Mouse (Mus musculus) cerebellum, adult 2 months (tissue): ENCODE data around the gene Smyd3.

Experiments
- CTCF ChIP-seq: fragments of 200-500 bp; IDR thresholded peaks from 2 replicates; pipeline ENCODE4 v1.5.1; 2011; ENCODE audit warnings: low read depth, mild to moderate bottlenecking, control low read depth, low read length, moderate library complexity, borderline replicate concordance; ENCODE audit not compliant: insufficient read depth
- POLR2A ChIP-seq: fragments of 200-500 bp; IDR thresholded peaks from 2 replicates; pipeline ENCODE4 v1.6.1; 2011; ENCODE audit warnings: low read length, control low read depth, borderline replicate concordance; ENCODE audit not compliant: insufficient read depth

- no peak for TF ChIP-seq POLR2A
- TF ChIP-seq CTCF = no peak
These were observed 484.9 kb downstream of the Smyd3 start for GRCm38 (mm10) chr1:179032947-179033346.
